Mouse (Mus musculus) lung, embryonic 14.5 days (tissue): ENCODE measurements around the gene Stab1. TPM values are rescaled to one million over a fixed set of nuclear protein-coding genes. Genes with fewer than 3 reads are reported as not detected.

Experiments
- ATAC-seq: fragments of 200-750 bp; cut with Nextera tagmentation; 2 replicates; pipeline ENCODE4 v1.8.0; 2017; ENCODE audit warnings: mild to moderate bottlenecking, moderate TSS enrichment, moderate library complexity; ENCODE audit not compliant: insufficient read depth
- DNase-seq: peaks from one replicate; pipeline ENCODE4 v3.0.0-alpha.2; 2015
- H3K27ac ChIP-seq: fragments of 300-500 bp; sonication (generic); 2 replicates; pipeline ENCODE4 v1.5.1; 2014; ENCODE audit warnings: low read depth, mild to moderate bottlenecking, moderate library complexity
- H3K27me3 ChIP-seq: fragments of 300-500 bp; sonication (generic); 2 replicates; pipeline ENCODE4 v1.6.1; 2014; ENCODE audit warnings: low read length, control low read depth; ENCODE audit not compliant: insufficient read depth
- H3K36me3 ChIP-seq: fragments of 300-500 bp; sonication (generic); 2 replicates; pipeline ENCODE4 v1.6.1; 2014; ENCODE audit warnings: control low read depth; ENCODE audit not compliant: insufficient read depth
- H3K4me1 ChIP-seq: fragments of 300-500 bp; sonication (generic); 2 replicates; pipeline ENCODE4 v1.6.1; 2014; ENCODE audit warnings: antibody characterized with exemption, control low read depth; ENCODE audit not compliant: insufficient read depth
- H3K4me2 ChIP-seq: fragments of 300-500 bp; sonication (generic); 2 replicates; pipeline ENCODE4 v1.6.1; 2014; ENCODE audit warnings: mild to moderate bottlenecking
- H3K4me3 ChIP-seq: fragments of 300-500 bp; sonication (generic); 2 replicates; pipeline ENCODE4 v1.5.1; 2014; ENCODE audit warnings: low read depth, low read length
- H3K9ac ChIP-seq: fragments of 300-500 bp; sonication (generic); 2 replicates; pipeline ENCODE4 v1.6.1; 2014
- H3K9me3 ChIP-seq: fragments of 300-500 bp; sonication (generic); 2 replicates; pipeline ENCODE4 v1.6.1; 2016; ENCODE audit warnings: low read depth, low read length, control low read depth
- CTCF ChIP-seq: IDR thresholded peaks from 2 replicates; pipeline ENCODE4 v1.5.1; 2016; ENCODE audit warnings: antibody characterized with exemption, low read depth
- WGBS: fragments of 180-500 bp; shearing (Covaris S2); extraction: QIAGEN DNeasy Blood & Tissue Kit; methylation state at CpG from one replicate; pipeline ENCODE4 v1.1.7; 2014; 5-methylcytosine and 5-hydroxymethylcytosine counted together
- polyA plus RNA-seq: library from polyadenylated mRNA; unstranded; fragments of >200 nt; fragmentation: Nextera tagmentation; extraction: Ambion mirVana; gene quantifications from 2 replicates; pipeline ENCODE4 v1.2.1, GENCODE M21; 2014

The Stab1 gene
- polyA plus RNA-seq, 1 experiment from 2014 or later, result 71.3 TPM

DNA sequence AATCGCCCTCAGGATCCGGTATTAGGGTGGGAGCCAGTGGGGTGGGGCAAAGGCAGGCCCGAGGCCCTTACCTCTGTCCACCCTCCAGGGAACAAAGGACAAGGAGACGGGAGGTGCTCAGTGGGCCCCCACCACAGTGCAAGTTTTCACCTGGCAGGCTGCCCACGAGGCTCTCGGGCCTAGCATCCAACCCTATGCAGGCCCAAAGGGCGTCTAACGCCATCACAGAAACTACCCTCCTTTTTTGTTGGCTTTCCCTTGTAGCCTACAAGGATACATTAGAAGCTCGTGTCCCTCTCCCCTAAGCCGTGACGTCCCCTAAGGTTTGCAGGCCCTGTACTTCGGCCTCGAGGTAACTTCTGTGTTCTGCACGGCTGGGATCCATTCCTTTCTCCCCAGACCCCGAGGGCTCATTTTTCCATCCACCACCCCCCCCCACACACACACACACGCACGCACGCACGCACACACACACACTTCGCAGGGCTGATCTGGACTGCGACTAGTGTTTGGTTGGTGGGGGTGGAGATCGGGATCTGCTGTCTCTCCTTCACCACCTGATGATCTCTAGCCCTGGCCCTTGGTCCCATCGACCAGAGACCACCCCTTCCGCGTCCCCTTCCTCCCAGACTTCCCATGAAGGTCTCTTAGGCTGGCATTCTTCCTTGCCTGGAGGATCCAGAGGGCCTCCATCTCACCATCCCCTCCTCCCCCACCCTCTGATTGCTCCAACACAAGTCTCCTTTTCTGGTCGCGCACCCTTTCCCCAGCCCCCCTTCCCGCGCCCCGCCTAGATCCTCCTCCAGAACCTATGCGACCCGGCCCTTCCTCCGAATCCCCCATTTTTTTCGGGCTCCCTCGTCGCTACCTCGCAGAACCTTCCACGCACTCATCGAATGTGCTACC lies 37.4 kb upstream of the Stab1 start:
- Histone ChIP-seq H3K9ac (peak overlapping the region; percentile 95), H3K4me1 (peaks cover 9% of the 10 kb centered on the region), H3K4me3 (peak overlapping the region; percentile 86), H3K4me2 (peak overlapping the region; percentile 96), H3K9me3 (no peaks in the 10 kb centered on the region), H3K27me3 (no peaks in the 10 kb centered on the region), H3K27ac (peak overlapping the region; percentile 90), H3K36me3 (peaks cover 40% of the 10 kb centered on the region)
- DNase-seq (peak; percentile 73), ATAC-seq (peak; percentile 64)
- under 1% methylated on average over 39 of the region's 39 CpGs for WGBS
- TF ChIP-seq CTCF, result no peak

DNA sequence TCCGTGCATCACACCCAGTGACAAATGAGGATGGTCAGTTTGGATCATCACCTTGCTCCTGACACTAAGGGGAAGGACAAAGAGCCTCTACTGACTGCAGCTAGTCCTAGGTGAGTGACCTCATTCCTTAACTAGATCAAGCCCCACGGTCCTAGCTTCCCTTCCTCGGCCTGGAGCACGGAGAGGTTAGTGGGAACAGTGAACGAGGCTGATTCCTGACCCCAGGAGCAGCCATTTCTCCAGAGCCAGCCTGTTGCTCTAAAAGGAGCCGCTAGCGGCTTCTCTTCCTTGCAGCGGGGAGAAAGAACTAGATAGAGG lies 36.8 kb upstream of the Stab1 start:
- Histone ChIP-seq H3K36me3 (peaks cover 46% of the 10 kb centered on the region), H3K4me2 (peak overlapping the region; percentile 96), H3K27ac (peak overlapping the region; percentile 90), H3K27me3 (no peaks in the 10 kb centered on the region), H3K4me3 (peak overlapping the region; percentile 86), H3K4me1 (peaks cover 9% of the 10 kb centered on the region), H3K9me3 (no peaks in the 10 kb centered on the region), H3K9ac (peak overlapping the region; percentile 95)
- no peak for TF ChIP-seq CTCF
- ATAC-seq (no peak), DNase-seq (no peak)
- 8% methylated on average over 8 of the region's 8 CpGs for WGBS

DNA sequence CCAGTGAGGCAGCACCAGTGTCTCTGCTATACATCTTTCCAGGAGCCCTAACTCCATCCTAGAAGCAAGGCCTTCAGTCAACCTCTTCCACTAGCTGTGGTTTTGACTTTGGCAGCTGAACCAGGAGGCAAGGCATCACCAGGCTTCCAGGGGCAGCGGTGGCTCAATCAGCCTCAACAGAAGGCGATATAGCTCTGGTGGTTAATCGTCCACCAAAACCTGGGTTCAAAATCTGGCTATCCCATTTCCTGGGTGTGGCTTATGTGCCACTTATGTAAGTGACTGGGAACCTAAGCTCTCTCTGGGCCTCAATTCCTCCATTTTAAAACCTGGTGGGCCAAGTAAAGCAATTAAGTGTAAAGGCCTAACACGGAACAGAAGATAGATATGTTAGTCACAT lies 36.4 kb upstream of the Stab1 start:
- Histone ChIP-seq H3K4me1 (peaks cover 9% of the 10 kb centered on the region), H3K27me3 (no peaks in the 10 kb centered on the region), H3K36me3 (peaks cover 50% of the 10 kb centered on the region), H3K9ac (peak overlapping the region; percentile 95), H3K4me3 (peak overlapping the region; percentile 86), H3K9me3 (no peaks in the 10 kb centered on the region), H3K4me2 (peak overlapping the region; percentile 96), H3K27ac (peak overlapping the region; percentile 90)
- no peak for ATAC-seq
- WGBS, result 60% methylated on average over 4 of the region's 4 CpGs
- DNase-seq, result no peak
- no peak for TF ChIP-seq CTCF

DNA sequence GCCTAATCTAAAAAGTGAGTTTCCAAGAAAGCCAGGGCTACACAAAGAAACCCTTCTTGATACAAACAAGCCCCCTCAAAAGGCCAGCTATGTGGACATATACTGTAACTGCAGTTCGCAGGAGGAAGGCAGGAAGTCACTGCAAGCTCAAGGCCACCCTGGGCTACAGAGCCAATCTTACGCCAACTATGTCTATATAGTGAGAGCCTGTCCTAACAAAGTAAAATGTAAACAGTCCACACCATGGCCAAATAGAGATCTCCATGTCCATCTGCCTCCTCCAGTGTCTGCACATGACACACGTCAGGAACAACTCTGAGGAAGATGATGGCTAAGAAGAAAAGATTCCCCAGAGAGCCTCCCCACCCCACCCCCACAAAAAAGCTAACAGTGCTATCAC lies 31.6 kb upstream of the Stab1 start:
- DNase-seq, result peak; percentile 41
- Histone ChIP-seq H3K4me2 (no peak overlapping the region), H3K9ac (no peak overlapping the region), H3K4me3 (no peak overlapping the region), H3K9me3 (no peaks in the 10 kb centered on the region), H3K36me3 (peaks cover 97% of the 10 kb centered on the region), H3K27me3 (no peaks in the 10 kb centered on the region), H3K27ac (no peak overlapping the region), H3K4me1 (peaks cover 15% of the 10 kb centered on the region)
- WGBS, result 48% methylated on average over 3 of the region's 3 CpGs
- no peak for ATAC-seq
- TF ChIP-seq CTCF, result 0 out of 2 replicates have a peak, but pooled peaks have one; percentile 2

DNA sequence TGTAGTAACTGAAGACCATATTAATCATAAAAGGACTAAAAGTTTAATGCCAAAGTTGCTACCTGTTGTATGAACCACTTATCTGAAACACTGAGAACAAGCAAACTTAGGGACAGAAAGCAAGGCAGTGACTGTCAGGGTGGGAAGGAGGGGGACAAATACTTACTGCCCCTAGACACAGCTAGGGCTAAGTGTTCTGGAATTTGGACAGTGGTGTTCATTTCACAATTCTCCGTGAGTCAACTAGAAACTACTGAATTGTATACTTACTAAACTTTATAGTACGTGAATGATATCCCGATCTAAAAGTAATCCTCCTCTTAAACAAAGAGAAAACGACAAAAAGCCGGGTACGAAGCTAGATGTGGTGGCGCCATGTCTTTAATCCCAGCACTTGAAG lies 31.2 kb upstream of the Stab1 start:
- WGBS, result 95% methylated on average over 7 of the region's 7 CpGs
- Histone ChIP-seq H3K27ac (no peak overlapping the region), H3K4me1 (peaks cover 11% of the 10 kb centered on the region; the same call in 1 of the 2 replicates)

DNA sequence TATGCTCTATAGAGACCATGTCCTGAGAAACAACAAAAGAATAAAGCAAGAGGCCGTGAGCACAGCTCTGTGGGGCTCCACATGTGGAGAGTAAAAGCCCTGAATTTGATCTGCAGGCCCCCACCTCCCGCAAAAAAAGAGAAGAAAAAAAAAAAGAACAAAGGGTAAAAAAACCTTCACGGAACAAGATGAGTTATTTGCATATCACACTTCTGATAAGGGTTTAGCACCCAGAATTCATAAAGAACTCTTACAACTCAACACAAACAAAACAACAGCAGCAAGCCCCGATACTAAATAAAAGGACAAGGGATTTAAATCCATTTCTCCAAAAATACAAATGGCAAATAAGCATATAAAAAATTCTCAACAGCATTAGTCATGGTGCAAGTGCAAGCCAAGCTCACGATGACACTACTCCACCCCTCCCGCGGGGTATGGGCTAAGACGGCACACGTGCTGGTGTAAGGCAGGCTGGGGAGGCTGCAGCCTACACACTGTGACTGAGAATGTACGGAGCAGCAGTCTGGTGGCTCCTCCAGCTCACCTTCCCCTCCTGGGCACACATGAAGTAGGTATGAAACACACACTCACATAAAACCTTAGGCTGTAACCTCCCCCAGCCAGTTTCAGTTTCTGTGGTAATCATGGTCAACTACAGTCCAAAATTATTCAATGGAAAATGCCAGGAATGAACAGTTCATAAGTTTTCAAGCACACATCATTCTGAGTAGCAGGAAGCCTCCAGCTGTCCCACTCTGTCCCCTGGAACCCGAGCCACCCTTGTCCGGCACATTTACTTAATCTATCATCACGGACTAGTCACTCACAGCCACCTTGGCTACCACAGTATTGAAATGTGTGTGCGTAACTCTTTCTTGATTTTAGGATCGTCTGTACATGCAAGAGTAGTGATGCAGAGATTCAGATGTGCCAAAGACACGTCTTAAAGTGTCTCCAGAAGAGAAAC lies 29.4 kb upstream of the Stab1 start:
- 64% methylated on average over 16 of the region's 16 CpGs for WGBS
- peaks cover 100% of the 10 kb centered on the region for H3K36me3 ChIP-seq
- H3K9ac ChIP-seq, result no peak overlapping the region
- H3K27me3 ChIP-seq, result no peaks in the 10 kb centered on the region
- ATAC-seq, result 0 out of 2 replicates have a peak, but pooled peaks have one; percentile 37
- no peak for TF ChIP-seq CTCF
- H3K9me3 ChIP-seq, result no peaks in the 10 kb centered on the region
- no peak overlapping the region for H3K4me3 ChIP-seq
- no peak overlapping the region for H3K4me2 ChIP-seq
- H3K4me1 ChIP-seq, result peaks cover 8% of the 10 kb centered on the region; the same call in 1 of the 2 replicates
- H3K27ac ChIP-seq, result no peak overlapping the region
- peak; percentile 27 for DNase-seq

More for the DNA sequence above, 31.2 kb upstream of the Stab1 start:
- Histone ChIP-seq H3K4me3 (no peak overlapping the region), H3K27me3 (no peaks in the 10 kb centered on the region), H3K9ac (no peak overlapping the region), H3K9me3 (no peaks in the 10 kb centered on the region), H3K36me3 (peaks cover 100% of the 10 kb centered on the region), H3K4me2 (no peak overlapping the region)
- no peak for DNase-seq
- TF ChIP-seq CTCF, result no peak
- no peak for ATAC-seq
